Mouse (Mus musculus): ENCODE results near the gene Mphosph9. TPM values are rescaled to one million over a fixed set of nuclear protein-coding genes. Genes with fewer than 3 reads are reported as not detected.
A peak's percentile ranks its signal among the peaks of the same experiment; 100 is the strongest.

Mphosph9 gene
- total and polyA plus RNA-seq, 2 experiments, result 1.1 to 2.3 TPM

- peaks cover 2% of the 10 kb centered on the region for H3K36me3 ChIP-seq (ENCODE audit: control insufficient read depth, insufficient read depth, low read length)
- H3K27ac ChIP-seq (replicated peaks; ENCODE audit: insufficient read depth, low read depth, low read length), result no peak overlapping the region
- peak; percentile 49 for DNase-seq (ENCODE audit: extremely low read depth, low read depth, low spot score)
- H3K4me3 ChIP-seq (ENCODE audit: insufficient read depth, low read depth, low read length), result no peak overlapping the region
- TF ChIP-seq CTCF (IDR thresholded peaks at IDR 0.05; ENCODE audit: low read depth, low read length), result no peak
- no peak for TF ChIP-seq POLR2A (IDR thresholded peaks at IDR 0.05; ENCODE audit: extremely low read depth, insufficient read depth, low read length)
- H3K9ac ChIP-seq (ENCODE audit: low read depth, low read length), result no peak overlapping the region
- peaks cover 14% of the 10 kb centered on the region for H3K4me1 ChIP-seq (ENCODE audit: control insufficient read depth, insufficient read depth, low read length)
- WGBS, result 64% methylated on average over 22 of the region's 22 CpGs
- H3K27me3 ChIP-seq (ENCODE audit: control insufficient read depth, insufficient read depth, low read length), result no peaks in the 10 kb centered on the region
- H3K79me2 ChIP-seq (ENCODE audit: control insufficient read depth, insufficient read depth, low read length), result peaks cover 49% of the 10 kb centered on the region; the same call in 1 of the 2 replicates
Measured at GRCm38 (mm10) chr5:124240841-124241685, 86.7 kb downstream of the Mphosph9 start.

GRCm38 (mm10) chr5:124236180-124236579, 91.6 kb downstream of the Mphosph9 start:
- Histone ChIP-seq H3K4me1 (ENCODE audit: control insufficient read depth, insufficient read depth, low read length) (peaks cover 42% of the 10 kb centered on the region), H3K27me3 (ENCODE audit: control insufficient read depth, insufficient read depth, low read length) (no peaks in the 10 kb centered on the region), H3K4me3 (ENCODE audit: insufficient read depth, low read depth, low read length) (no peak overlapping the region), H3K36me3 (ENCODE audit: control insufficient read depth, insufficient read depth, low read length) (no peaks in the 10 kb centered on the region), H3K79me2 (ENCODE audit: control insufficient read depth, insufficient read depth, low read length) (peaks cover 39% of the 10 kb centered on the region; the same call in 1 of the 2 replicates), H3K27ac (replicated peaks; ENCODE audit: insufficient read depth, low read depth, low read length) (peak overlapping the region; percentile 98), H3K9ac (ENCODE audit: low read depth, low read length) (peak overlapping the region; percentile 58)
- TF ChIP-seq CTCF (IDR thresholded peaks at IDR 0.05; ENCODE audit: low read depth, low read length), result no peak
- TF ChIP-seq POLR2A (IDR thresholded peaks at IDR 0.05; ENCODE audit: extremely low read depth, insufficient read depth, low read length), result no peak
- peak; percentile 100 for DNase-seq (ENCODE audit: extremely low read depth, low read depth, low spot score)
- WGBS, result 28% methylated on average over 4 of the region's 4 CpGs

- TF ChIP-seq POLR2A (IDR thresholded peaks at IDR 0.05; ENCODE audit: extremely low read depth, insufficient read depth, low read length) (no peak), CTCF (IDR thresholded peaks at IDR 0.05; ENCODE audit: low read depth, low read length) (no peak)
- Histone ChIP-seq H3K27me3 (ENCODE audit: control insufficient read depth, insufficient read depth, low read length) (no peaks in the 10 kb centered on the region), H3K27ac (replicated peaks; ENCODE audit: insufficient read depth, low read depth, low read length) (peak overlapping the region; percentile 70), H3K9ac (ENCODE audit: low read depth, low read length) (peak overlapping the region; percentile 39), H3K4me3 (ENCODE audit: insufficient read depth, low read depth, low read length) (no peak overlapping the region), H3K36me3 (ENCODE audit: control insufficient read depth, insufficient read depth, low read length) (no peaks in the 10 kb centered on the region), H3K4me1 (ENCODE audit: control insufficient read depth, insufficient read depth, low read length) (peaks cover 42% of the 10 kb centered on the region), H3K79me2 (ENCODE audit: control insufficient read depth, insufficient read depth, low read length) (peaks cover 37% of the 10 kb centered on the region; the same call in 1 of the 2 replicates)
- WGBS, result 65% methylated on average over 6 of the region's 6 CpGs
- DNase-seq (ENCODE audit: extremely low read depth, low read depth, low spot score), result peak; percentile 47
Measured at GRCm38 (mm10) chr5:124234778-124235177, 93.0 kb downstream of the Mphosph9 start.

- H3K4me1 ChIP-seq (ENCODE audit: control insufficient read depth, insufficient read depth, low read length), result peaks cover 42% of the 10 kb centered on the region
- H3K79me2 ChIP-seq (ENCODE audit: control insufficient read depth, insufficient read depth, low read length), result peaks cover 35% of the 10 kb centered on the region; the same call in 1 of the 2 replicates
- 52% methylated on average over 12 of the region's 12 CpGs for WGBS
- DNase-seq (ENCODE audit: extremely low read depth, low read depth, low spot score), result no peak
- no peak for TF ChIP-seq CTCF (IDR thresholded peaks at IDR 0.05; ENCODE audit: low read depth, low read length)
- no peak for TF ChIP-seq POLR2A (IDR thresholded peaks at IDR 0.05; ENCODE audit: extremely low read depth, insufficient read depth, low read length)
- H3K4me3 ChIP-seq (ENCODE audit: insufficient read depth, low read depth, low read length), result no peak overlapping the region
- H3K27ac ChIP-seq (replicated peaks; ENCODE audit: insufficient read depth, low read depth, low read length), result peak overlapping the region; percentile 87
- H3K9ac ChIP-seq (ENCODE audit: low read depth, low read length), result peak overlapping the region; percentile 39
- H3K27me3 ChIP-seq (ENCODE audit: control insufficient read depth, insufficient read depth, low read length), result no peaks in the 10 kb centered on the region
- H3K36me3 ChIP-seq (ENCODE audit: control insufficient read depth, insufficient read depth, low read length), result no peaks in the 10 kb centered on the region
Measured at GRCm38 (mm10) chr5:124233874-124234661, 93.7 kb downstream of the Mphosph9 start.

- Histone ChIP-seq H3K4me1 (ENCODE audit: control insufficient read depth, insufficient read depth, low read length) (peaks cover 44% of the 10 kb centered on the region), H3K27me3 (ENCODE audit: control insufficient read depth, insufficient read depth, low read length) (no peaks in the 10 kb centered on the region), H3K79me2 (ENCODE audit: control insufficient read depth, insufficient read depth, low read length) (peaks cover 31% of the 10 kb centered on the region; the same call in 1 of the 2 replicates), H3K4me3 (ENCODE audit: insufficient read depth, low read depth, low read length) (no peak overlapping the region), H3K36me3 (ENCODE audit: control insufficient read depth, insufficient read depth, low read length) (no peaks in the 10 kb centered on the region), H3K9ac (ENCODE audit: low read depth, low read length) (peak overlapping the region; percentile 39), H3K27ac (replicated peaks; ENCODE audit: insufficient read depth, low read depth, low read length) (peak overlapping the region; percentile 87)
- 74% methylated on average over 8 of the region's 8 CpGs for WGBS
- TF ChIP-seq CTCF (IDR thresholded peaks at IDR 0.05; ENCODE audit: low read depth, low read length), result no peak
- TF ChIP-seq POLR2A (IDR thresholded peaks at IDR 0.05; ENCODE audit: extremely low read depth, insufficient read depth, low read length), result no peak
- DNase-seq (ENCODE audit: extremely low read depth, low read depth, low spot score), result no peak
Measured at GRCm38 (mm10) chr5:124233144-124233465, 94.7 kb downstream of the Mphosph9 start.

All from liver, adult 2 months (tissue).